Mouse (Mus musculus) neural tube, embryonic 10.5 days (tissue): Measurements from ENCODE around the gene Dpep1.

Experiments used
- DNase-seq: peaks from one replicate; pipeline ENCODE4 v3.0.0-alpha.2; 2017; ENCODE audit warnings: low spot score; ENCODE audit errors: extremely low spot score

The Dpep1 gene

DNA sequence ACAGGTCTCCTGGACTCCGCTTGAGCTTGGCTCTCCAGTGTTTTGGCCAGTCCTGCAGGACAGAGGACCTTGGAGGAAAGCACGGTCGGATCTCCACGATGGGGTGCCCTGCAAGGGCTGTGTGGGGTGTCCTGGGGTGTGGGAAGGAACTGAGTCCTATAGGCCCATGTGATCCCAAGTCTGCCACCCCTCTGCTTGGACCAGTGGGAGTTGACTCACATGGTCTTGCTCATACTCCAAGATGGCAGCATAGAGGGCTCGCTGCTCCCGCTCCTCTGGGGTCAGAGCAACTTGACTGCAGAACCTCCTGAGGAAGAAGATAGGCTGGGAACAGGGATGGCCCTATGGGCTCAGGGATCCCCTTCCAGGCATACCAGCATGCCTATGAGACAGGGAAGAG is 61.7 kb downstream of the Dpep1 start:
- no peak for DNase-seq

DNA sequence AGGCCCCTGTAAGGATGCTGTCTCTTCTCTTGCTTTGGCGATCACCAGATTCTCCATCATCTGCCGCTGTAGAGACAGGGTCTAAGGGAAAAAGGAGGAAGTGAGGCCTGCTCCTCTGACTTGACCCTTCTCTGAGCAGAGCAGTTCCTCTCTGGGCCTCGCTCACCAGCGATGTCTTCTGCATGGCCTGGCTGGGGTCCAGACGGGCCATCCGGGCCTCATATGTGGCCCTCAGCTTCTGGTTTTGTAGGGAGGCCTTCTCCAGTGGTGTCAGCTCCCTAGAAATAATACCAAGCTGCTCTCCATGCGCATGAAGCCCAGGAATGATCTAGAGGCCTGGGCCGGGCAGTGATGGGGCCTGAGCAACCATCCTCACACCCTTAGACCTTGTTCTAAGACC is 62.6 kb downstream of the Dpep1 start:
- no peak for DNase-seq

DNA sequence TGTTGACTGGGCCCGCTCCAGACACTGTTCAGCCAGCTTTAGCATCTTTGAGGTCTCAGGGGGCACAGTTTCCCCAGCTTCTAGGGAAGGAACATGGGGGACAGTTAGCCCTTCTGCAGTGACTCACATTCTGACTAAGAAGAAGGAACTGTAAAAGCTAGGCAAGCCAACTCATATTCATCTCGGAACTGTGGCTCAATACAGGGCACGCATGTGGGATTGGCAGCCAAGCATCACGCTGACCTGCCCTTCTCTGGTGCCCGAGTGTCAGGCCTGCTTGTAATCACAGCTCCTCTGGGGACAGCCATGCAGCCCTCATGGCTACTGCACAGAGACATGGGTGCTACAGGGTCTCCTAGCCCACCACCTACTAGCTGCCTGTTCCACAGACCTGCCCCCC is 64.9 kb downstream of the Dpep1 start:
- no peak for DNase-seq
